Comparison of ENCODE assay signal across 30 mouse cellular contexts in the genomic region with DNA sequence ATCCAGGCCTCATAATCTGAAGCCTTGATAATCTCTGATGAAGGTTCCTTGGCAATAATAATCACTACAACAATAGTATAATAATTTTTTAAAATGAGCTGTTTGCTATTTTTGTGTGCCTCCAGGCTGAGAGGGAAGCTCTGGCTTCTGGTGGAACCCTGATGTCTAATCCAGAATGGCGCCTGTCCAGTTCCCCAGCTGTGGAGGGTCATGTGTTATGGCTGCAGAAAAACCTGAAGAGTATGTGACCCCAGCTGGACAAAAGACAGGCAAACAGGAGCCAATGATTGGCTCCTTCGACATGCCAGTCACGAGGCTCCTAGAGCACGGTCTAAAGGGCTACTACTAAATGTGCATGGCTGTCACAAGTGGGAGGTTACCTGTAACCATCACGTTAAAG. TPM values are rescaled to one million over a fixed set of nuclear protein-coding genes. Genes with fewer than 3 reads are reported as not detected.
DNase-seq lines count a peak whose midpoint lies in the region; ATAC-seq and TF ChIP-seq lines count a peak whose summit lies in the region.
"Had no signal": no experiment of that assay in that cellular context is flagged by ENCODE, and none has a peak within 500 bp of the region (broad histone marks: within the 10 kb centered on the region; RNA-seq: fewer than 3 reads in every experiment).

No protein-coding gene starts in this region.

- no peak for ATAC-seq in heart, embryonic 12.5 days (ENCODE audit: insufficient number of reproducible peaks, low FRiP score)
- no peak for ATAC-seq in kidney, embryonic 16.5 days (ENCODE audit: low FRiP score, low TSS enrichment)
- no peak for ATAC-seq in forebrain, embryonic 14.5 days
- ATAC-seq: activated CD4-positive, CD25-positive, alpha-beta regulatory T cell, adult 4 months; forebrain, postnatal 0 days; intestine, embryonic 16.5 days; midbrain, embryonic 13.5 days had no signal

- intact Hi-C loops in heart, adult 2 months (cut with DNase I): no loop called here

- H3K27me3 ChIP-seq in heart, adult 2 months (ENCODE audit: control insufficient read depth, insufficient read depth, low read length): 0 out of 2 replicates have a peak, but pooled peaks cover 1% of the 10 kb centered on the region
- H3K27me3 ChIP-seq in heart, embryonic 12.5 days (replicated peaks): peaks cover 13% of the 10 kb centered on the region; the same call in 1 of the 2 replicates
- H3K27me3 ChIP-seq in kidney, embryonic 16.5 days (ENCODE audit: insufficient read depth, low read length): peaks cover 3% of the 10 kb centered on the region; the same call in 1 of the 2 replicates
- peaks cover 12% of the 10 kb centered on the region for H3K27me3 ChIP-seq in heart, embryonic 10.5 days (ENCODE audit: insufficient read depth, poor library complexity, severe bottlenecking)
- no peaks in the 10 kb centered on the region for H3K27me3 ChIP-seq in forebrain, embryonic 14.5 days (replicated peaks; ENCODE audit: control insufficient read depth, insufficient read depth, low read length)

- no peaks in the 10 kb centered on the region for H3K79me2 ChIP-seq in heart, adult 2 months (replicated peaks; ENCODE audit: control insufficient read depth, insufficient read depth, low read length)

- H3K4me2 ChIP-seq in heart, embryonic 12.5 days: no peak overlapping the region
- no peak overlapping the region for H3K4me2 ChIP-seq in kidney, embryonic 16.5 days (replicated peaks; ENCODE audit: low read depth, low read length)
- no peak overlapping the region for H3K4me2 ChIP-seq in forebrain, embryonic 14.5 days (ENCODE audit: low read length)
- H3K4me2 ChIP-seq: heart, embryonic 13.5 days; hindbrain, embryonic 13.5 days; liver, embryonic 13.5 days; midbrain, embryonic 13.5 days; neural tube, embryonic 13.5 days had no signal

- TF ChIP-seq POLR2A in heart, adult 2 months (IDR thresholded peaks at IDR 0.05; ENCODE audit: insufficient read depth, low read depth, low read length): no peak

- no peak overlapping the region for H3K9ac ChIP-seq in heart, adult 2 months (ENCODE audit: low read depth, low read length)
- H3K9ac ChIP-seq in heart, embryonic 12.5 days: no peak overlapping the region
- H3K9ac ChIP-seq in kidney, embryonic 16.5 days (replicated peaks; ENCODE audit: low read length): no peak overlapping the region
- H3K9ac ChIP-seq in forebrain, embryonic 14.5 days (ENCODE audit: low read length): no peak overlapping the region
- H3K9ac ChIP-seq: forebrain, postnatal 0 days; heart, embryonic 13.5 days; hindbrain, embryonic 13.5 days; liver, embryonic 13.5 days; midbrain, embryonic 13.5 days; neural tube, embryonic 13.5 days had no signal

- H3K36me3 ChIP-seq in heart, adult 2 months (ENCODE audit: control insufficient read depth, insufficient read depth, low read length): no peaks in the 10 kb centered on the region
- no peaks in the 10 kb centered on the region for H3K36me3 ChIP-seq in heart, embryonic 12.5 days
- no peaks in the 10 kb centered on the region for H3K36me3 ChIP-seq in kidney, embryonic 16.5 days (ENCODE audit: insufficient read depth, low read length)
- H3K36me3 ChIP-seq in heart, embryonic 10.5 days: no peaks in the 10 kb centered on the region
- no peaks in the 10 kb centered on the region for H3K36me3 ChIP-seq in forebrain, embryonic 14.5 days (ENCODE audit: control insufficient read depth, insufficient read depth, low read length)
- H3K36me3 ChIP-seq: heart, embryonic 13.5 days; hindbrain, embryonic 13.5 days; liver, embryonic 13.5 days; midbrain, embryonic 13.5 days; neural tube, embryonic 13.5 days had no signal

- H3K9me3 ChIP-seq in heart, embryonic 12.5 days (replicated peaks): no peaks in the 10 kb centered on the region
- H3K9me3 ChIP-seq in kidney, embryonic 16.5 days (ENCODE audit: low read length): no peaks in the 10 kb centered on the region
- no peaks in the 10 kb centered on the region for H3K9me3 ChIP-seq in heart, embryonic 10.5 days
- H3K9me3 ChIP-seq in forebrain, embryonic 14.5 days (replicated peaks; ENCODE audit: control insufficient read depth, low read length): no peaks in the 10 kb centered on the region
- H3K9me3 ChIP-seq: heart, embryonic 13.5 days; hindbrain, embryonic 13.5 days; liver, embryonic 13.5 days; midbrain, embryonic 13.5 days; neural tube, embryonic 13.5 days had no signal

- H3K27ac ChIP-seq in heart, adult 2 months: no peak overlapping the region
- no peak overlapping the region for H3K27ac ChIP-seq in heart, embryonic 12.5 days (ENCODE audit: poor library complexity, severe bottlenecking)
- H3K27ac ChIP-seq in kidney, embryonic 16.5 days (ENCODE audit: low read length): no peak overlapping the region
- H3K27ac ChIP-seq in heart, embryonic 10.5 days: no peak overlapping the region
- H3K27ac ChIP-seq in forebrain, embryonic 14.5 days (ENCODE audit: low read depth, low read length): no peak overlapping the region
- H3K27ac ChIP-seq: heart, embryonic 13.5 days; hindbrain, embryonic 13.5 days; kidney, postnatal 0 days; liver, embryonic 13.5 days; macrophage; midbrain, embryonic 13.5 days; neural tube, embryonic 13.5 days; stomach, postnatal 0 days had no signal

- 69% methylated on average over 5 of the region's 5 CpGs for WGBS in heart, adult 2 months
- WGBS in heart, embryonic 12.5 days: 72% methylated on average over 5 of the region's 5 CpGs
- 74% methylated on average over 5 of the region's 5 CpGs for WGBS in kidney, embryonic 16.5 days
- WGBS in heart, embryonic 10.5 days: 78% methylated on average over 5 of the region's 5 CpGs
- WGBS in forebrain, embryonic 14.5 days: 71% methylated on average over 5 of the region's 5 CpGs

- no peaks in the 10 kb centered on the region for H3K4me1 ChIP-seq in heart, adult 2 months (ENCODE audit: control insufficient read depth, insufficient read depth, low read length)
- H3K4me1 ChIP-seq in heart, embryonic 12.5 days (replicated peaks): no peaks in the 10 kb centered on the region
- no peaks in the 10 kb centered on the region for H3K4me1 ChIP-seq in kidney, embryonic 16.5 days (ENCODE audit: insufficient read depth, low read length)
- H3K4me1 ChIP-seq in heart, embryonic 10.5 days: no peaks in the 10 kb centered on the region
- H3K4me1 ChIP-seq in forebrain, embryonic 14.5 days (ENCODE audit: control insufficient read depth, insufficient read depth, low read length): no peaks in the 10 kb centered on the region
- H3K4me1 ChIP-seq: heart, embryonic 13.5 days; hindbrain, embryonic 13.5 days; liver, embryonic 13.5 days; midbrain, embryonic 13.5 days; neural tube, embryonic 13.5 days had no signal

- DNase-seq in heart, adult 2 months: peak; percentile 28 to 33
- peak; percentile 75 to 79 for DNase-seq in kidney, postnatal 4 days
- peak; percentile 13 for DNase-seq in NIH3T3 (ENCODE audit: low read depth)
- DNase-seq in heart, embryonic 10.5 days (ENCODE audit: low spot score): peak; percentile 67
- no peak for DNase-seq in thymus, postnatal 14 days
- no peak for DNase-seq in forebrain, embryonic 14.5 days (ENCODE audit: low spot score)
- DNase-seq: adrenal gland, adult 2 months; adrenal gland, postnatal 36 days; B cell, adult 2 months; cerebellum, adult 18-20 months; forebrain, postnatal 0 days; gastrocnemius, postnatal 36 days; left cerebral cortex, postnatal 4 days; liver, embryonic 13.5 days; right cerebral cortex, postnatal 4 days had no signal

- TF ChIP-seq EP300 in heart, adult 2 months (IDR thresholded peaks at IDR 0.05; ENCODE audit: insufficient read depth, low read depth, low read length): no peak

- no peak overlapping the region for H3K4me3 ChIP-seq in heart, adult 2 months
- no peak overlapping the region for H3K4me3 ChIP-seq in heart, embryonic 12.5 days
- no peak overlapping the region for H3K4me3 ChIP-seq in kidney, embryonic 16.5 days (ENCODE audit: low read length)
- no peak overlapping the region for H3K4me3 ChIP-seq in heart, embryonic 10.5 days
- H3K4me3 ChIP-seq in forebrain, embryonic 14.5 days (ENCODE audit: low read depth, low read length): no peak overlapping the region
- H3K4me3 ChIP-seq: erythroblast, embryonic 14.5 days; heart, embryonic 13.5 days; hindbrain, embryonic 13.5 days; liver, embryonic 13.5 days; midbrain, embryonic 13.5 days; neural tube, embryonic 13.5 days had no signal

- no peak for TF ChIP-seq CTCF in heart, adult 2 months (IDR thresholded peaks at IDR 0.05)

RNA-seq across cellular contexts. Expression of a gene that starts 13.5 kb away (rescaled TPM):
- under 1 TPM in 1 of 2 experiments, not detected in 1; 0.05 TPM for total RNA-seq in heart, adult 2 months (2021)
- 0.03 and 0.06 TPM in 2 replicates for polyA plus RNA-seq in heart, adult 2 months (2012; rRNA removed)
- polyA plus RNA-seq in heart, embryonic 12.5 days (2016; fragmentation: Nextera tagmentation; extraction: Ambion mirVana): 0.03 and 0.06 TPM in 2 replicates
- polyA plus RNA-seq in kidney, embryonic 16.5 days (2015; fragmentation: Nextera tagmentation; extraction: Ambion mirVana): 2.5 and 3.1 TPM in 2 replicates
- 0.10 and 0.16 TPM in 2 replicates for polyA plus RNA-seq in heart, embryonic 10.5 days (2016; fragmentation: Nextera tagmentation; extraction: Ambion mirVana)
- polyA plus RNA-seq in forebrain, embryonic 14.5 days (2014; fragmentation: Nextera tagmentation; extraction: Ambion mirVana): 0.75 and 0.76 TPM in 2 replicates
- total RNA-seq: megakaryocyte-erythroid progenitor cell, adult 5-6 weeks had no signal
- polyA plus RNA-seq: activated CD4-positive, CD25-positive, alpha-beta regulatory T cell, adult 4 months; erythroblast, embryonic 14.5 days; intestine, embryonic 16.5 days; liver, embryonic 13.5 days; macrophage; spleen, adult 2 months; stomach, postnatal 0 days; urinary bladder, adult 2 months had no signal

RNA-seq across cellular contexts. Expression of a gene that starts 23.7 kb away (rescaled TPM):
- total RNA-seq in heart, adult 2 months (2021): 100 to 1,000 TPM; 193 to 218 TPM
- 88.2 and 135 TPM in 2 replicates for polyA plus RNA-seq in heart, adult 2 months (2012; rRNA removed)
- 474 and 476 TPM in 2 replicates for polyA plus RNA-seq in heart, embryonic 12.5 days (2016; fragmentation: Nextera tagmentation; extraction: Ambion mirVana)
- 603 and 613 TPM in 2 replicates for polyA plus RNA-seq in kidney, embryonic 16.5 days (2015; fragmentation: Nextera tagmentation; extraction: Ambion mirVana)
- polyA plus RNA-seq in heart, embryonic 10.5 days (2016; fragmentation: Nextera tagmentation; extraction: Ambion mirVana): 512 and 641 TPM in 2 replicates
- 669 and 680 TPM in 2 replicates for polyA plus RNA-seq in forebrain, embryonic 14.5 days (2014; fragmentation: Nextera tagmentation; extraction: Ambion mirVana)

Comparison
In these comparisons a context has a peak if more than half of its experiments do, and no peak if none do; other contexts are left out.
1. DNase-seq: peak in heart, adult 2 months (2 of 2), kidney, postnatal 4 days (2 of 2), NIH3T3 (single experiment) and heart, embryonic 10.5 days (single experiment); none in thymus, postnatal 14 days (single experiment) and forebrain, embryonic 14.5 days (single experiment).